Mouse (Mus musculus): ENCODE measurements around the gene Mbd4.
"Not testable (repeated sequence)": the region's sequence is repeated elsewhere in the genome, so short reads cannot be mapped to it uniquely, and the experiment has no call there.

Gene Mbd4

DNA sequence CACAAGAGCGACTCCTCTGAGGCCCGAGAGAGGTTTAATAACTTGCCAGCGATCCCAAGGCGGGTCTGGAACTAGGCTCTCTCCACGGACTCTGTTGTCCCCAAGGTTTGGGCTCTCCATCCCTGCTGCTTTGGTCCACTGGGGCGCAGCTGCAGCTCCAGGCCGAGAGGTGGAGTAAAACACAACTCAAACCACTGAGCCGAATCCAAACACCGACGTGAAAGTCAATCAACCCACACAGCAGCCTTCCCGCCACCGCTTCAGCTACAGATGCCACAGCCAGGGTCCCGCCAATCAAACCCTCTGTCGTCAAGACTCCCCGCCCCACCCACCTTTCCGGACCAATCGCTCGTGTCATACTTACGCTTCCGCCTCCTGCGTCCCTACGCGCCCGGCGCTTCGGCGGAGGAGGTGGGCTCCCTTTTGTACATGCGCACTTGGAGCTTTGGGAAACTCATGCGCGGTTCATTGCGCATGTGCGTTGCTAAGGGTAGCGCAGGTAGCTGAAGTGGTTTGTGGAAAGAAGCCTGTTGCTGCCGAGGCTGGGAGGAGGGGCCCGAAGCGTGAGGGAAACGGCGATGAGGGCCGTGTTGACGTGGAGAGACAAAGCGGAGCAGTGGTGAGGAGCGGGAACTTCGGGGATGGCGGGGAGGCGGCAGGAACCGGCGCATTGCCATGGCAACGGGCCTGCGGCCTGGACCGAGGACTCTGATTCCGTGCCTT lies at the start of gene Mbd4, which contains the start of gene Ift122:
Mbd4 (minus strand) TSS at position 281 of the 723 bp plus-strand sequence.
Ift122 (plus strand) TSS at position 380 of the 723 bp plus-strand sequence.
- peak; percentile 99 for DNase-seq

DNA sequence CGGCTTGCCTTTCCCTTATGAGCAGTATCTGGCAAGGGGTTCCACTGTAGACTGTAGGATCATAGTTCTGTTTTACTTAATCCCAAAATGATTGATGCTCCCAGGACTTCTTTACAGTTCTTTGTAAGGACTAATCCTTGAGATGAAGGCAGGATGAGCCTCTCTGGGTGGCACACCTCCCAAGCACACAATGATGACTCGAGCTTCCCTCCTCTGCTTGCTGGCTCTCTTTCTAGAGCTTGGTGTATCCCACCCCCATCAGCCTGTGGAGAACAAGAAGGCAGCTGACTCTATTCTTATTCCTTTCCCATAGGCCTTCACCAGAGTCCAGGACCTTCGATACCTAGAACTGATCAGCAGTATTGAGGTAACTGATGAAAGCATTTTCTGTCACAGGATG lies 49.4 kb upstream of the Mbd4 start:
- DNase-seq: no peak

DNA sequence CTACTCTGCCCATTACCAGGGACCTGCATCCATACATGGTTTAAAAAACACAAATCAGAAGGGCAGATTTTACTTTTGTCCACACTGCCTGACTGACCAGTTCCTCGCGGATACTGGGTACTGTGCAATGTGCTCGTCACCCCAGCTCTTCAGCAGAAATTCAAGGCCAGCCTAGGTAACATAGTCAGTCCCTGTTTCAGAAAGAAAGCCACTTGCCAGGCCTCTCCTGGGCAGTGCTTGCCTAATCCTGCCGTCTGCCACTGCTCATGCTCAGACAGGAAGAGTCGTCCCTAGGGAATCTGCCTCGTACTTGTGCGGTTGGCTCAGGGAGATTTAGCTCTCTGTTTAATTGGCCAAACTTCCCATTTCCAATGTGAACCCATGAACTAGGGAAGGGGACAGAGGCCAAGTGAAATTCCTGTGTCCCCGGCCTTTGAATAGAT lies 48.3 kb upstream of the Mbd4 start:
- peak; percentile 74 for DNase-seq

- DNase-seq: peak; percentile 66
Observed at GRCm38 (mm10) chr6:115901062-115901461, 47.9 kb upstream of the Mbd4 start.

- DNase-seq: no peak
Observed at GRCm38 (mm10) chr6:115897926-115898520, 44.9 kb upstream of the Mbd4 start.

- DNase-seq: no peak
Observed at GRCm38 (mm10) chr6:115897117-115897516, 43.9 kb upstream of the Mbd4 start.

DNA sequence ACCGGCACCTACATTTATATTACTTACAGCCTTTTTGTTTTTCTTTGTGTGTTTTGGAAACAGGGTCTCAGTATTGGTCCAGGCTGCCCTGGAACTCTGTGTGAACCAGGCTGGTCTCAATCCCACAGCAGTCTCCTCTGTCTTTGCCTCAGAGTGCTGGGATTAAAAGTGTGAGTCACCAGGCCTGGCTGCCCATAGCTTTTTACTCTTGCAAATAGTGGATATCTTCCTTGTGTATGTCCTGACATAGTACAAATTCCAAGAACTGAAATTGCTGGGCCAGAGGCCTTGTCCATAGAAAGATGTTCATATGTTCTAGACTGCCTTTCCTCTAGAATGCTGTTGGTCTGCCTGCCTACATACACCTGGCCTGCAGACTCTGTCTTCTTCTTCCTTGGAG lies 43.2 kb upstream of the Mbd4 start:
- DNase-seq: no peak

GRCm38 (mm10) chr6:115892363-115892762 lies 39.2 kb upstream of the Mbd4 start:
- no peak for DNase-seq

- no peak for DNase-seq
Observed at GRCm38 (mm10) chr6:115891497-115892061, 38.4 kb upstream of the Mbd4 start.

DNA sequence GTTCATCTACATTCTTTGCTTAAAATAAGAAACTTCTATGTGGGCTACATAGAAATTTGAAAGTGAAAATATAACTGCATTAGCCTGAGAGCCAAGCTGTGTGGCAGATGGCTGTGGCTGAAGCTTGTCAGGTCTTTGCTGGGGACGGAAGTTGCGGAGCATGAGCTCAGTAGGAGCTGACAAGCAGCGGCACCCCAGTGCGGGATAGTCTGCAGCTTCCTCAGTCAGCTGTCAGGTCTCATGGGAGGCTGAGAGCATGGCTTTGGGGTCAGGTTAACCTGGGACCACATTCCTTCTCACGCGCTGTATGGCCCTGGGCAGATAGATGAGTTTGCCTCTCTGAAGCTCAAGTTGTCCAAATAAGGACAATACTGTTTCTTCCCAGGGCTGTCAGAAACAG lies 37.9 kb upstream of the Mbd4 start:
- DNase-seq: no peak

- DNase-seq: no peak
Observed at GRCm38 (mm10) chr6:115890601-115891000, 37.4 kb upstream of the Mbd4 start.

DNA sequence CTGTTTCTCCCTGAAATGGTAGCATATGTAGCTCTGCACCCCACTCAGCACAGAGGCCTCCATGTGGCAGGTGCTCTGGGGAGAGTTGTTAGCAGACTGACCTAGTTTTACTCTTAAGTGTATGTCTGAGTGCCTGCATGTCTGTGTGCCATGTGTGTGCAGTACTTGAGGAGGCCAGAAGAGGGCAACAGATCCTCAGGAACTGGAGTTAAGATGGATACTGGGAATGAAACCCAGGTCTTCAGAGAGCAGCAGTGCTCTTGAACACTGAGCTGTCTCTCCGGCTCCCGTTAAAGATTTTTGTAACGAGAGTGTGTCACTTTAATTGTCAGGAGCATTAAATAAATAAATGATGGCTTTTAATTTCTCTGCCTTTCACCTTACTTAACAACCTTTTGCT lies 35.1 kb upstream of the Mbd4 start:
- no peak for DNase-seq

- no peak for DNase-seq
Observed at GRCm38 (mm10) chr6:115886894-115887293, 33.7 kb upstream of the Mbd4 start.

GRCm38 (mm10) chr6:115884018-115884417 lies 30.8 kb upstream of the Mbd4 start:
- DNase-seq: no peak

DNA sequence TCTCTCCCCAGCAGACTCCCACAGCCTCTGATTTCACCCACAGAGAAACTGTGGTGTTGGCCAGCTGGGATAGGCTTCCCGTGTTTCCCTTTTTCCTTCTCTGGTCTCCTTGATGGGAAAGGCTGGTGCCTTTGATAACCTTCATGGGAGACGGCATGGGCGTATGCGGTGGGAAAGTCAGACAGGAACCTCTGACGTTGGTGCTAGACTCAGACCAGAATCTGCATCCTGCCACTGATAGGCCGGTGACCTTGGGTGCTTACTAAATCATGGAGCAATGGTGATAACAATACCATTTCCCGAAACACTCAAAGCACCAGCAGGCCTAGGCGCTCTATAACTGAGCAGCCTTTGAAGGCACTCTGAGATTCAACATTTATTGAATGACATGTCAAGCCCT lies 27.6 kb upstream of the Mbd4 start:
- peak; percentile 53 for DNase-seq

DNA sequence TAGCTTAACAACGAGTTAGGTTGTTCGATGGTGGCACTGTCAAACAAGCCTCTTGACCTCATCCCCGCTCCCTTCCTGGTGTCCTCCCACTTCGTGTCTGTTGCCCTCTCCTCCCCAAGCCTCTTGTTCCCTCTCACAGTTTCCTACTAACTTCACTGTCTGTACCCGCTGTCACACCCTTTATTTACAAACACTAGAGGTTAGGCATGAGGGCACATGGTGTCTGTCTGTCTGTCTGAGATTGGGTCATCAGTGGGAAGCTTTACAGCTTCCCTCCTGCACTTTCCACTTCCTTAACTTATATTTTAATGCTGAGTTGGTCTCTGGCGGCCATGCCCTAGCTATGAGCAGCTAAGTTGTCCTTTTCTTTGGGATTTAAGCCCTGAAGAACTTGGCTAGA lies 26.6 kb upstream of the Mbd4 start:
- no peak for DNase-seq

GRCm38 (mm10) chr6:115878694-115879093 lies 25.5 kb upstream of the Mbd4 start:
- DNase-seq: no peak

DNA sequence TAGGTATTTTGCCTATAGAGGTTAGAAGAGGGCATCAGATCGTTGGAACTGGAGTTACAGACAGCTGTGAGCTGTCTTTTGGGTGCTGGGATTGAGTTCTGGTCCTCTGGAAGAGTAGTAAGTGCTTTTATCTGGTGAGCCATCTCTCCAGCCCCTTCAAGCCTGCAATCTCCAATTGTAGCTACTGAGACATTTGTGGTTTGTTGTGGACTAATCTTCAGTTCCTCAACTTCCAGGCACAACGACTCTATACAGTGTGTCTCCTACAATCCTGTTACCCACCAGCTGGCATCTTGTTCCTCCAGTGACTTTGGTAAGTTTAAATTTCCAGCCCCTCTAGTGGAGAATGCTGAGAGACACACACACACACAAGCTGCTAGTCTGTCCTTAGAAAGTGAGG lies 24.1 kb upstream of the Mbd4 start:
- DNase-seq: no peak

DNA sequence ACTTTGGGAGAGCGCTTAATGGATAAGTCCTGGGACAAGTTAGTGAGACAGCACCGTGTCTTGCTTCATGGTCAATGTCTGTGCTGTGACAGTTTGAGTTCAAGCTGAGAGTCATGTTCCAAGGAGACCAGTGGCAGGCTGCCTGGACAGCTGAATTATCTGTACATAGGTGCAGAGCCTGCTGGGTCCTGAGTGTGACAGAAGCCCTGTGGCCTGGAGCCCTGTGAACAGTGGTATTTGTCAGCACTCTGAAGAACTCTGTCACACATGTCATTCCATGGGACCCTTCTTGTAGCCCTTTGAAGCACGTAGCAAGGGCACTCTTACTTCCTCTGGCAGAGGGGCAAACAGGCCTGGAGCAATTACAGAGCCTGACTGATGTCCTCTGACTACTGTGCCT lies 18.1 kb upstream of the Mbd4 start:
- DNase-seq: not testable (repeated sequence)

- DNase-seq: not testable (repeated sequence)
Observed at GRCm38 (mm10) chr6:115867157-115867556, 14.0 kb upstream of the Mbd4 start.

GRCm38 (mm10) chr6:115865246-115865645 lies 12.1 kb upstream of the Mbd4 start:
- peak; percentile 44 for DNase-seq

GRCm38 (mm10) chr6:115863340-115863841 lies 10.2 kb upstream of the Mbd4 start:
- DNase-seq: no peak

- DNase-seq: no peak
Observed at GRCm38 (mm10) chr6:115860027-115860556, 6.9 kb upstream of the Mbd4 start.

- DNase-seq: peak; percentile 50
Observed at GRCm38 (mm10) chr6:115859258-115859657, 6.1 kb upstream of the Mbd4 start.
